ENCODE assay signal across 8 mouse cellular contexts in genomic region chr11:5837251-5838246, GRCm38 (mm10). TPM values are rescaled to one million over a fixed set of nuclear protein-coding genes. Genes with fewer than 3 reads are reported as not detected.
DNase-seq lines count a peak whose midpoint lies in the region; ATAC-seq lines count a peak whose summit lies in the region.

Polm (minus strand) TSS chr11:5838016.

- H3K9me3 ChIP-seq in intestine, embryonic 14.5 days (ENCODE audit: control insufficient read depth, low read length) = no peaks in the 10 kb centered on the region

- ATAC-seq in intestine, embryonic 14.5 days (replicated peaks; ENCODE audit: low FRiP score, low TSS enrichment, low read depth) = peak; percentile 94

- H3K4me2 ChIP-seq in intestine, embryonic 14.5 days (ENCODE audit: low read length) = peak within 1 kb of the TSS; percentile 76

- no peaks in the 10 kb centered on the region for H3K4me1 ChIP-seq in intestine, embryonic 14.5 days (replicated peaks; ENCODE audit: control insufficient read depth, insufficient read depth, low read length)

- under 1% methylated on average over 63 of the region's 63 CpGs for WGBS in intestine, embryonic 14.5 days

- peak; percentile 87 to 89 for DNase-seq in adrenal gland, adult 18-20 months (ENCODE audit: low spot score in 2 of 2)
- peak; percentile 99 for DNase-seq in embryo, embryonic 11 days
- peak; percentile 92 for DNase-seq in gastrocnemius, postnatal 25 days
- peak; percentile 96 for DNase-seq in intestine, embryonic 14.5 days (ENCODE audit: low spot score)
- DNase-seq in left cerebral cortex, postnatal 14 days (ENCODE audit: low spot score in 2 of 2) = peak; percentile 82 to 89
- DNase-seq in mesoderm, embryonic 11.5 days (ENCODE audit: low read depth, low spot score) = peak; percentile 95
- peak; percentile 77 to 83 for DNase-seq in right cerebral cortex, postnatal 36 days (ENCODE audit: low spot score in 2 of 2)
- DNase-seq in yolk sac, embryonic 10.5 days (ENCODE audit: low spot score) = peak; percentile 94

- H3K27ac ChIP-seq in intestine, embryonic 14.5 days (ENCODE audit: low read depth) = peak within 1 kb of the TSS; percentile 74

- peak within 1 kb of the TSS; percentile 76 for H3K9ac ChIP-seq in intestine, embryonic 14.5 days (ENCODE audit: low read length)

- peak within 1 kb of the TSS; percentile 73 for H3K4me3 ChIP-seq in intestine, embryonic 14.5 days (ENCODE audit: low read depth, low read length)

- H3K36me3 ChIP-seq in intestine, embryonic 14.5 days (ENCODE audit: control insufficient read depth, insufficient read depth, low read length) = peaks cover 19% of the 10 kb centered on the region

- H3K27me3 ChIP-seq in intestine, embryonic 14.5 days (replicated peaks; ENCODE audit: control insufficient read depth, insufficient read depth, low read length) = no peaks in the 10 kb centered on the region

- intact Hi-C loops in left cerebral cortex, postnatal 14 days (cut with DNase I) = no loop called here

RNA-seq across cellular contexts. Expression of gene Polm, which starts in this region (rescaled TPM):
- 1 to 10 TPM; 4.9 to 5.3 TPM for total RNA-seq in adrenal gland, adult 18-20 months (2021)
- 1 to 10 TPM; 1.8 to 2.8 TPM for total RNA-seq in gastrocnemius, postnatal 25 days (2021)
- 10.2 and 10.8 TPM in 2 replicates for polyA plus RNA-seq in intestine, embryonic 14.5 days (2014; fragmentation: Nextera tagmentation; extraction: Ambion mirVana)
- 1 to 10 TPM; 7.0 to 7.7 TPM for total RNA-seq in left cerebral cortex, postnatal 14 days (2021)

Comparison
In these comparisons a context has a peak if more than half of its experiments do, and no peak if none do; other contexts are left out.
1. Peak in every context shown above with its lines: DNase-seq, ATAC-seq, H3K4me3 ChIP-seq and H3K27ac ChIP-seq.